Mouse (Mus musculus) monocyte, adult 5-6 weeks (primary cell): ENCODE data around the gene Cel. TPM values are rescaled to one million over a fixed set of nuclear protein-coding genes. Genes with fewer than 3 reads are reported as not detected.

ENCODE experiments used
- ATAC-seq: fragments of 153-309, 156-312 bp; replicated peaks from 2 replicates; pipeline ENCODE4 v1.8.0; 2017; ENCODE audit warnings: mild to moderate bottlenecking; ENCODE audit not compliant: low TSS enrichment, insufficient number of reproducible peaks, severe bottlenecking, poor library complexity, low FRiP score
- total RNA-seq: library from RNA; stranded (forward); fragments of 200-1000, 200-491, 200-594 nt; gene quantifications from 3 replicates; pipeline ENCODE4 v1.2.3, GENCODE M21; 2017

The Cel gene
- not detected in 3 replicates for total RNA-seq

GRCm38 (mm10) chr2:28563303-28563702 lies at the start of gene Cel:
Cel (minus strand) TSS chr2:28563403.
- no peak for ATAC-seq

GRCm38 (mm10) chr2:28612436-28613063 lies 49.3 kb upstream of the Cel start:
- no peak for ATAC-seq

GRCm38 (mm10) chr2:28611407-28611787 lies 48.2 kb upstream of the Cel start:
- no peak for ATAC-seq

- ATAC-seq = no peak
These were observed 47.7 kb upstream of the Cel start for GRCm38 (mm10) chr2:28610716-28611406.

GRCm38 (mm10) chr2:28609851-28610250 lies 46.6 kb upstream of the Cel start:
- no peak for ATAC-seq

GRCm38 (mm10) chr2:28607341-28608165 lies 44.4 kb upstream of the Cel start:
- ATAC-seq = no peak

- no peak for ATAC-seq
These were observed 43.6 kb upstream of the Cel start for GRCm38 (mm10) chr2:28606601-28607340.

- ATAC-seq = no peak
These were observed 42.8 kb upstream of the Cel start for GRCm38 (mm10) chr2:28605789-28606541.

GRCm38 (mm10) chr2:28603542-28603941 lies 40.3 kb upstream of the Cel start:
- no peak for ATAC-seq

GRCm38 (mm10) chr2:28601720-28602590 lies 38.8 kb upstream of the Cel start:
- no peak for ATAC-seq

GRCm38 (mm10) chr2:28599569-28599900 lies 36.3 kb upstream of the Cel start:
- no peak for ATAC-seq

GRCm38 (mm10) chr2:28598692-28599568 lies 35.7 kb upstream of the Cel start:
- no peak for ATAC-seq

- peak; percentile 44 for ATAC-seq
These were observed 34.7 kb upstream of the Cel start for GRCm38 (mm10) chr2:28597733-28598547.

GRCm38 (mm10) chr2:28596998-28597397 lies 33.8 kb upstream of the Cel start:
- no peak for ATAC-seq

- ATAC-seq = no peak
These were observed 32.8 kb upstream of the Cel start for GRCm38 (mm10) chr2:28596021-28596420.

GRCm38 (mm10) chr2:28592809-28593208 lies 29.6 kb upstream of the Cel start:
- peak; percentile 51; the same call in 1 of the 2 replicates for ATAC-seq
